Mouse (Mus musculus): ENCODE data around the gene Sema3f.

Gene Sema3f

GRCm38 (mm10) chr9:107688939-107689338, 21.3 kb downstream of the Sema3f start:
- DNase-seq = no peak

GRCm38 (mm10) chr9:107688415-107688814, 21.9 kb downstream of the Sema3f start:
- no peak for DNase-seq

GRCm38 (mm10) chr9:107685231-107685981, 24.9 kb downstream of the Sema3f start:
- peak; percentile 77 to 79 for DNase-seq

- DNase-seq = peak; percentile 29 to 68
Observed at GRCm38 (mm10) chr9:107682405-107682804, 27.9 kb downstream of the Sema3f start.

- DNase-seq = no peak
Observed at GRCm38 (mm10) chr9:107679501-107679900, 30.8 kb downstream of the Sema3f start, which contains the start of gene Gnat1. TSS of gene Gnat1 (minus strand) at chr9:107679712.

GRCm38 (mm10) chr9:107678861-107679260, 31.4 kb downstream of the Sema3f start:
- no peak for DNase-seq

GRCm38 (mm10) chr9:107677819-107678526, 32.3 kb downstream of the Sema3f start:
- peak in 1 of 2 experiments; percentile 84 for DNase-seq

- DNase-seq = peak in 1 of 2 experiments; percentile 56
Observed at GRCm38 (mm10) chr9:107677091-107677784, 33.0 kb downstream of the Sema3f start.

- DNase-seq = peak; percentile 37 to 64
Observed at GRCm38 (mm10) chr9:107676302-107676701, 34.0 kb downstream of the Sema3f start.

GRCm38 (mm10) chr9:107675671-107676301, 34.5 kb downstream of the Sema3f start:
- DNase-seq = peak; percentile 80 to 85

- no peak for DNase-seq
Observed at GRCm38 (mm10) chr9:107674609-107675429, 35.5 kb downstream of the Sema3f start.

GRCm38 (mm10) chr9:107670259-107670658, 40.0 kb downstream of the Sema3f start:
- DNase-seq = no peak

GRCm38 (mm10) chr9:107669480-107669945, 40.8 kb downstream of the Sema3f start, which contains the start of gene Slc38a3:
TSS of gene Slc38a3 (minus strand) at chr9:107669530.
- DNase-seq = no peak

GRCm38 (mm10) chr9:107668916-107669315, 41.4 kb downstream of the Sema3f start:
- DNase-seq = no peak

- DNase-seq = no peak
Observed at GRCm38 (mm10) chr9:107668011-107668410, 42.3 kb downstream of the Sema3f start.

GRCm38 (mm10) chr9:107667219-107667618, 43.1 kb downstream of the Sema3f start:
- DNase-seq = peak; percentile 61 to 72

- peak in 1 of 2 experiments; percentile 23 for DNase-seq
Observed at GRCm38 (mm10) chr9:107666751-107667205, 43.5 kb downstream of the Sema3f start.

GRCm38 (mm10) chr9:107665308-107665707, 45.0 kb downstream of the Sema3f start:
- DNase-seq = no peak

- no peak for DNase-seq
Observed at GRCm38 (mm10) chr9:107663525-107663924, 46.8 kb downstream of the Sema3f start.

GRCm38 (mm10) chr9:107662342-107662741, 47.9 kb downstream of the Sema3f start:
- DNase-seq = peak in 1 of 2 experiments; percentile 16

- DNase-seq = no peak
Observed at GRCm38 (mm10) chr9:107660777-107661176, 49.5 kb downstream of the Sema3f start.

- no peak for DNase-seq
Observed at GRCm38 (mm10) chr9:107659961-107660360, 50.3 kb downstream of the Sema3f start.

Data from lung, postnatal 4 days (tissue).